In the genomic region with DNA sequence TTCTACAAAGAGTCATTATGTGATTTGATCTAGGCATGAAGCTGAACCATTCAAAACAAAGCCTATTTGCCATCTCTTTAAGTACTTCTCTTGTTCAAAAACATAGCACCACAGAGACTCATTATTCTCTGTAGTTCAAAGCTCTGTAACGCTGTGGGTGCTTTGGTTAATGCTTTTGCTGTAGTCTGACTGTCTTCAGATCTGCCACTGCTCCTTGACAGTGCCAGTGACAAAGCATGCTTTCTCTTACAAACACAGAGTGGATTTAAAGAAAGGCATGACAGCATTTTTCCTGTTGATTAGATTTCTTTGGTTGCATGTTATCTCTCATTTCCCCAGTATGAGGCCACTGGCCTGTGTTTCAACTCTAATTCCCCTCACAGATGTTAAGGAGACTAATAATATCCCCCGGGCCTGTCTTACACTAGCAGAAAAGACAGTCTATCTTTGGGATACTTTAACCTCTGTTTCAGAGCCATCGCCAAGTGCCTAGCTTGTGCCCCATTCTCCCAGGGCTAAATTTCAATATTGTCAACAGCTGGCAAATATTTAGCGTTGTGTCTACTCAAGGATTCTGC, we compare ENCODE assay signal across 18 mouse cellular contexts.
DNase-seq lines count a peak whose midpoint lies in the region; ATAC-seq and TF ChIP-seq lines count a peak whose summit lies in the region.
"Had no signal": no experiment of that assay in that cellular context is flagged by ENCODE, and none has a peak within 500 bp of the region (broad histone marks: within the 10 kb centered on the region; RNA-seq: fewer than 3 reads in every experiment).

No protein-coding gene starts in this region.

- no peak overlapping the region for H3K9ac ChIP-seq in heart, embryonic 14.5 days (ENCODE audit: low read length)
- H3K9ac ChIP-seq in hindbrain, embryonic 12.5 days: no peak overlapping the region
- H3K9ac ChIP-seq in midbrain, embryonic 16.5 days (ENCODE audit: low read depth, low read length): 0 out of 2 replicates have a peak overlapping the region, but pooled peaks have one; percentile 14
- H3K9ac ChIP-seq in lung, postnatal 0 days (replicated peaks; ENCODE audit: low read depth): no peak overlapping the region
- H3K9ac ChIP-seq: embryonic facial prominence, embryonic 13.5 days; limb, embryonic 15.5 days; stomach, embryonic 15.5 days had no signal

- 11% methylated on average over 4 of the region's 4 CpGs for WGBS in heart, embryonic 14.5 days
- 50% methylated on average over 4 of the region's 4 CpGs for WGBS in hindbrain, embryonic 12.5 days
- 30% methylated on average over 4 of the region's 4 CpGs for WGBS in midbrain, embryonic 16.5 days
- WGBS in lung, postnatal 0 days: 50% methylated on average over 4 of the region's 4 CpGs

- DNase-seq in heart, postnatal 14 days: no peak
- peak; percentile 21 for DNase-seq in embryo, embryonic 10.5 days (ENCODE audit: low spot score)
- DNase-seq in lung, postnatal 0 days (ENCODE audit: low spot score): no peak
- no peak for DNase-seq in kidney, adult 11 months
- DNase-seq: cerebellum, adult 2 months; heart, adult 18-20 months; kidney, adult 18-20 months; lung, adult 2 months; thymus, postnatal 25 days had no signal

- peak; percentile 64 for ATAC-seq in heart, embryonic 14.5 days (ENCODE audit: insufficient number of reproducible peaks, insufficient read depth, low FRiP score, low read depth)
- no peak for ATAC-seq in hindbrain, embryonic 12.5 days (ENCODE audit: low FRiP score)
- ATAC-seq in midbrain, embryonic 16.5 days: peak; percentile 81
- ATAC-seq in lung, postnatal 0 days: no peak
- ATAC-seq: activated CD4-positive, CD25-positive, alpha-beta regulatory T cell, adult 4 months; CD4-positive, CD25-positive, alpha-beta regulatory T cell, adult 4 months had no signal

- H3K4me1 ChIP-seq in heart, embryonic 14.5 days (ENCODE audit: control insufficient read depth in 2 of 2, insufficient read depth in 2 of 2, low read length in 2 of 2): peaks cover 0 to 12% of the 10 kb centered on the region in 2 experiments; a peak in 3 of 4 replicates
- 0 out of 2 replicates have a peak, but pooled peaks cover 2% of the 10 kb centered on the region for H3K4me1 ChIP-seq in hindbrain, embryonic 12.5 days
- H3K4me1 ChIP-seq in midbrain, embryonic 16.5 days (ENCODE audit: control insufficient read depth, insufficient read depth, low read length): peaks cover 4% of the 10 kb centered on the region
- no peaks in the 10 kb centered on the region for H3K4me1 ChIP-seq in lung, postnatal 0 days (ENCODE audit: insufficient read depth, low read depth, low read length)
- H3K4me1 ChIP-seq: embryonic facial prominence, embryonic 13.5 days; limb, embryonic 15.5 days; megakaryocyte, embryonic 14.5 days; stomach, embryonic 15.5 days had no signal

- no peak overlapping the region for H3K4me3 ChIP-seq in heart, embryonic 14.5 days (ENCODE audit: control insufficient read depth in 1 of 2, insufficient read depth in 1 of 2, low read depth in 1 of 2, low read length in 2 of 2)
- H3K4me3 ChIP-seq in hindbrain, embryonic 12.5 days: no peak overlapping the region
- no peak overlapping the region for H3K4me3 ChIP-seq in midbrain, embryonic 16.5 days (ENCODE audit: low read depth, low read length)
- H3K4me3 ChIP-seq in lung, postnatal 0 days (ENCODE audit: low read depth, low read length): no peak overlapping the region
- H3K4me3 ChIP-seq: embryonic facial prominence, embryonic 13.5 days; limb, embryonic 15.5 days; megakaryocyte, embryonic 14.5 days; stomach, embryonic 15.5 days had no signal

- no peak for TF ChIP-seq EP300 in lung, postnatal 0 days (IDR thresholded peaks at IDR 0.05)

- H3K4me2 ChIP-seq in heart, embryonic 14.5 days (ENCODE audit: low read length): no peak overlapping the region; the same call in 1 of the 2 replicates
- no peak overlapping the region for H3K4me2 ChIP-seq in hindbrain, embryonic 12.5 days (replicated peaks)
- no peak overlapping the region for H3K4me2 ChIP-seq in midbrain, embryonic 16.5 days (ENCODE audit: low read length)
- H3K4me2 ChIP-seq in lung, postnatal 0 days (replicated peaks; ENCODE audit: low read depth, low read length): no peak overlapping the region
- H3K4me2 ChIP-seq: embryonic facial prominence, embryonic 13.5 days; limb, embryonic 15.5 days; stomach, embryonic 15.5 days had no signal

- H3K27ac ChIP-seq in heart, embryonic 14.5 days (replicated peaks in 1 of 2; ENCODE audit: control insufficient read depth in 1 of 2, insufficient read depth in 1 of 2, low read depth in 2 of 2, low read length in 2 of 2): peak overlapping the region in 1 of 2 experiments; percentile 62; a peak in 2 of 4 replicates
- peak overlapping the region; percentile 17; the same call in 1 of the 2 replicates for H3K27ac ChIP-seq in hindbrain, embryonic 12.5 days
- peak overlapping the region; percentile 32; the same call in 1 of the 2 replicates for H3K27ac ChIP-seq in midbrain, embryonic 16.5 days (ENCODE audit: low read length)
- no peak overlapping the region for H3K27ac ChIP-seq in lung, postnatal 0 days (ENCODE audit: low read length)
- H3K27ac ChIP-seq: embryonic facial prominence, embryonic 13.5 days; limb, embryonic 15.5 days; stomach, embryonic 15.5 days had no signal

- no peaks in the 10 kb centered on the region for H3K36me3 ChIP-seq in heart, embryonic 14.5 days (ENCODE audit: control insufficient read depth, insufficient read depth, low read length)
- H3K36me3 ChIP-seq in hindbrain, embryonic 12.5 days: no peaks in the 10 kb centered on the region
- H3K36me3 ChIP-seq in midbrain, embryonic 16.5 days (ENCODE audit: control insufficient read depth, insufficient read depth, low read length): no peaks in the 10 kb centered on the region
- no peaks in the 10 kb centered on the region for H3K36me3 ChIP-seq in lung, postnatal 0 days (ENCODE audit: insufficient read depth, low read length)
- H3K36me3 ChIP-seq: embryonic facial prominence, embryonic 13.5 days; limb, embryonic 15.5 days; stomach, embryonic 15.5 days had no signal

- TF ChIP-seq CTCF in lung, postnatal 0 days (IDR thresholded peaks at IDR 0.05): no peak

- H3K9me3 ChIP-seq in heart, embryonic 14.5 days (ENCODE audit: control insufficient read depth, low read length): no peaks in the 10 kb centered on the region
- no peaks in the 10 kb centered on the region for H3K9me3 ChIP-seq in hindbrain, embryonic 12.5 days (replicated peaks)
- H3K9me3 ChIP-seq in midbrain, embryonic 16.5 days (replicated peaks; ENCODE audit: control insufficient read depth, low read length, poor library complexity, severe bottlenecking): no peaks in the 10 kb centered on the region
- no peaks in the 10 kb centered on the region for H3K9me3 ChIP-seq in lung, postnatal 0 days (ENCODE audit: low read length)
- H3K9me3 ChIP-seq: embryonic facial prominence, embryonic 13.5 days; limb, embryonic 15.5 days; megakaryocyte, embryonic 14.5 days; stomach, embryonic 15.5 days had no signal

- intact Hi-C loops in heart, postnatal 14 days (cut with DNase I): no loop called here

- no peaks in the 10 kb centered on the region for H3K27me3 ChIP-seq in heart, embryonic 14.5 days (ENCODE audit: control insufficient read depth, insufficient read depth, low read length)
- no peaks in the 10 kb centered on the region for H3K27me3 ChIP-seq in hindbrain, embryonic 12.5 days
- no peaks in the 10 kb centered on the region for H3K27me3 ChIP-seq in midbrain, embryonic 16.5 days (ENCODE audit: control insufficient read depth, insufficient read depth, low read depth, low read length)
- H3K27me3 ChIP-seq in lung, postnatal 0 days (replicated peaks; ENCODE audit: insufficient read depth, low read length): no peaks in the 10 kb centered on the region
- H3K27me3 ChIP-seq: embryonic facial prominence, embryonic 13.5 days; limb, embryonic 15.5 days; megakaryocyte, embryonic 14.5 days; stomach, embryonic 15.5 days had no signal

Comparison
In these comparisons a context has a peak if more than half of its experiments do, and no peak if none do; other contexts are left out.
1. ATAC-seq: peak in heart, embryonic 14.5 days (single experiment) and midbrain, embryonic 16.5 days (single experiment); none in hindbrain, embryonic 12.5 days (single experiment) and lung, postnatal 0 days (single experiment).